Mouse (Mus musculus) left cerebral cortex, postnatal 4 days (tissue): ENCODE data around the gene Ugt1a2. TPM values are rescaled to one million over a fixed set of nuclear protein-coding genes. Genes with fewer than 3 reads are reported as not detected.
A peak's percentile ranks its signal among the peaks of the same experiment; 100 is the strongest.

Experiments used
- DNase-seq: peaks from one replicate; pipeline ENCODE4 v3.0.0-alpha.2; 2022
- intact Hi-C: fragments of 180-260 bp; cut with DNase I; formaldehyde crosslinking; loops from one replicate; pipeline ENCODE4 v1.15.1; 2025
- total RNA-seq, 2 experiments: library from RNA; stranded (reverse); gene quantifications; 2 replicates each; pipeline ENCODE4 v1.2.3; 2021

Gene Ugt1a2
- total RNA-seq, 2 experiments from 2014 or later, result 0.38 TPM; not detected in 1

DNA sequence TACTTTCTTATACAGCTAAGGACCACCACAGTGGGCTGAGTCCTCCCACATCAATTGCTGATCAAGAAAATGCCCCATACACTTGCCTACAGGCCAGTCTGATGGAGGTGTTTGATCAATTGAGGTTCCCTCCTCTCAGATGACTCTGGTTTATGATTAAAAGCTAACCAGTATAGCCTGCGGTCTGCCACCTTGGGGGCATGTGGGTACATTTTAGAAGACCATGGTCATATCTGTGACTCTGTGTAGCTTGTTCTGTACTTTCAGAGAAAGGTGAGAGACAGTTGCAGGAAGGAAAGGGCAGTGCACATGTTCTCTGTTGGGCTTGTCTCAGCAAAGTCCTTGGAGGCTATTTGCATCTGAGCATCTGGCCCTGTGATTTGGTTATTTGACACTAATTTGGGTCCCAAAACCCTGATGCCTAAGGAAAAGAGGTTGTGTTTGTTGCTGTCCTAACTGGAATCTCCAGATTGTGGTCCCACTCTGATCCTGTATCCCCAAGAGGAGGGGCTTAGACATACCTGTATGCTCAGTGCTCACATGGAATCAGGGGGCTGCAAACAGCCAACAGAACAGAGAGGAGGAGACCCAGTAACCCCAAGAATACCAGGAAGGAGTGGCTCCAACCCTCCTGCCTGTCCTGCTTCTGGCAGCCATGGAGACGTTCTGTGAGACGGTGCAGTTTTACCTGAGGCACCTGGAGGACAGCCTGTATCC, 32.4 kb downstream of the Ugt1a2 start:
- intact Hi-C loops, result no loop called here

GRCm38 (mm10) chr1:88233421-88234247, 33.2 kb downstream of the Ugt1a2 start:
- DNase-seq, result no peak

More for the DNA sequence above, 32.4 kb downstream of the Ugt1a2 start:
- DNase-seq, result no peak

DNA sequence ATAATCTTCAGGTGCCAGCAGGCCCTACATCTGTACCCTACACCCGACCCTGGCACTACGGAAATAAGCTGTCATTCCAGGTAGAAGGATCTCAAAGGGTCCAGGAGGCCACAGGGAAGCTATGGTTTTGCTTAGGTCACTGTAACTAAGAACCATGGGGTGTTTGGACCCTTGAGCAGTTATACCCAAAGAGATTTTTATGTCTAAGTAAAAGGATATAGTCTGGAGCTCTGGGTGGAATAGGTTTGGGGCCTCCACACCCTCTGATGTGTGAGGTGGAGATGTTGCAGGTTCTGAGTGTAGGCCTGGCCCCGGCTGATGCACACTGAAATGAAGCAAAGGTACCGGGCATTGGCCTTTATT, 33.8 kb downstream of the Ugt1a2 start:
- DNase-seq, result no peak
- intact Hi-C loops, result no loop called here

More at GRCm38 (mm10) chr1:88233421-88234247, 33.2 kb downstream of the Ugt1a2 start:
- intact Hi-C loops, result no loop called here

DNA sequence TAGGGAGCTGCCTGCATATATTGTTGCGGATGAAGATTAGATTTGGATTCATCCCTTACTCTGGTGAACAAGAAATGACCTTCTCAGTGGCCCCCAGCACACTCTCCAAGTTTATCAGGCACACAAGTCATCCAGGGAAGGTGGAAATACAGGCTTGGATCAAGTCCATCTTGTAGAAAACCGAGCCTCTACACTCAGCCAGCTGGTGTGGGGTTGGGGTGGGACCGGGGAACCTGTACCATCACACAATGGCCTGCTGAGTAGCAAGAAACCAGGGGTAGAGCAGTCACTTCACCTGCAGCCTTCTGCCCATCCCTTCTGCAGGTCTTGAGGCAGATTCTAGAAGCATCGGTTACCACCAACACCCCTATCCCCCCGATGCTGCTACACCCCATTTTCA, 34.2 kb downstream of the Ugt1a2 start:
- intact Hi-C loops, result no loop called here
- DNase-seq, result no peak

- intact Hi-C loops, result no loop called here
- DNase-seq, result no peak
Observed at GRCm38 (mm10) chr1:88235046-88235893, 34.9 kb downstream of the Ugt1a2 start.

DNA sequence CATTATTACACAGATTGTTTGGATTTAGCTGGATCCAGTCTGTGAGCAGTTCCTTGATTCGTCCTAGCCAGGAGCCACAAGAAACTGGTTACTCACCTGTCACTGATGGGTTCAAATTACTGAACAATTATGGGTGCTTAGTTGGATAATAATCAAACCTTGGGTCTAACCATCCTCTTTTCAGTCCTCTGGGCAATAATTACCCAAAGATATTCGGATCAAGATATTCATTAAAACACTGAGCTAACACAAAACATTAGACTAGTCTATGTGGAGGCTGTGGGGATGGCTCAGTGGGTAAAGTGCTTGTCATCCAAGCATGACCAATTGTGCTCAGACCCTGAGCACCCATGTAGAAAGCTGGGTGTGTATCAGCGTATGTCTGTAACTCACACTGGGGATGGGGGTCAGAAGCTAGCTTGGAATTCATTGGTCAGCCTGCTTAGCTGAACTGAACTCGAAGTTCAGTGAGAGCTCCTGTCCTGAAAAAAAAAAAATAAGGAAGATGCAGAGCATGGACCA, 35.6 kb downstream of the Ugt1a2 start:
- intact Hi-C loops, result no loop called here
- no peak for DNase-seq

GRCm38 (mm10) chr1:88237311-88237710, 36.9 kb downstream of the Ugt1a2 start:
- intact Hi-C loops, result no loop called here
- no peak for DNase-seq

DNA sequence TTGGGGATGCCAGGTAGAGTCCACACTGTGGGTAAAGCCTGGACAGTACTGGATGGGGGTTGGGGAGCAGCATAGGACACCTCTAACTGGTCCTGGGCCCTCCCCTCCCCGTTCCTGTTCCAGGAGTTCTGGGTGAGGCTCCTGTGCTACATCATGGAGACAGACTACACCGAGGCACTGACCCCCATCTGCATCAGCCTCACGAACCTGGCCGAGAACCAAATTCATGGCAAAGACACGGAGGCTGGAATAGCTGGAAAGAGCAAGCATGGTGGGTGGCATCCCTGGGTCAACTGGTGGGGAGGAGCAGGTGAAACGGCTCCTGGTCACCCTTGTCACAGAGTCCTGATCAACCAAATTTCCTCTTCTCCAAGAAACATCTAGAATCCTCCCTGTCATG, 38.4 kb downstream of the Ugt1a2 start:
- intact Hi-C loops, result no loop called here
- no peak for DNase-seq

GRCm38 (mm10) chr1:88240072-88240471, 39.7 kb downstream of the Ugt1a2 start:
- intact Hi-C loops, result no loop called here
- no peak for DNase-seq

- no peak for DNase-seq
- intact Hi-C loops, result no loop called here
Observed at GRCm38 (mm10) chr1:88240579-88240978, 40.2 kb downstream of the Ugt1a2 start.

GRCm38 (mm10) chr1:88243861-88244260, 43.5 kb downstream of the Ugt1a2 start:
- DNase-seq, result no peak
- intact Hi-C loops, result no loop called here

DNA sequence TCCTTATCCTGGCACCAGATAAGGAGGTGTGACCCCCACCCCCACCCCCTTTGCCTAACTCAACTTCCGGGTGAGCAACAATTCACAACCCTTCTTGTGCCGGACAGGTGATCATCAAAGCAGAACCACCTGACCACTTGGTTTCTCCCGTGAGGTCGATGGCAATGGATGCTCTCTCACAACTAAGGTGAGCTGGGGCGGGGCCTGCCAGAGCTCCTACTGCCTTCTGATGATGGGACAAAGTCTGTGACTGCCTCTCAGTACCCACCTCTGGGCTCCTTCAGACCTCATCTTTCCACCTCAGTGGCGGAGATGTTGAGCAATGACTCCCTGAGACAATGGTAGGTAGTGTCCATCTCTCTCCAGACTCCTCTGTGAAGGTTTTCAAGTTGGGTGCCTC, 45.5 kb downstream of the Ugt1a2 start:
- no peak for DNase-seq
- intact Hi-C loops, result no loop called here

DNA sequence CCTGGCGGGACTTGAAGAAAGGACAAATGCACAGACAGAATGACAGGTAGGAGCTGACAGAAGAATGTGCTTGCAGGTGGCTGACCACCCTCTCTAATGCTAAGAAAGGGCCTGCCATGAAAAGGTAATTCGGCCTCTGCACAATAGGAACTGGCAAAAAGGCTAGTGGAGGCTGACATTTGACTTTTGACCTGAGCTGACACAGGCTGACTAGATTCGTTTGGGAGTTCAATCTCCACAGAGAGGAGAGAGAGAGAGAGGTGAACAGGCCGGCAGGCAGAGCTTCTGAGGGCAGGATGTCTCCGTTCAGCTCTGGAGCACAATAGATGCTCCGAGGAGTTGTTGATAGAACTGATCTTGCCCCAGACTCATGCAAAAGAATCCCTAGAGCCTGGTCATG, 46.0 kb downstream of the Ugt1a2 start:
- DNase-seq, result no peak
- intact Hi-C loops, result no loop called here

GRCm38 (mm10) chr1:88247660-88248059, 47.3 kb downstream of the Ugt1a2 start:
- no peak for DNase-seq
- intact Hi-C loops, result no loop called here

DNA sequence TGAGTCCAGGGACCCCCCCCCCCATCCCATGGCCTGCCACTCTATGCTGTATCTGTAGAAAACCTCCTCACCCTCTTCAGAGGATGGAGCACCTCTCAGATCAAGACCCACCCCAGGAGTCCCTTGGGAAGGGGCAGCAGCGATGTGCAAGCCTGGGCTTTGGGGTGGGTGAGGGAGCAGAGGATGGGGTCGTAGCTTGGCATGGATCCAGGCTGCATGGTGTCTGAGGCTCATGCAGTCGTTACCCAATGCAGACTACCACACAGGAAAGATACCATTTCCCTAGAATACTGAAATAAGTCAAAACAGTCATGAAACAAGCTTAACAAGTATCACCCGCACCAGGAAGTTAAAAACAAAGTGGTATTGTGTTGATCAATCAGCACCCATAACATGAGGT, 48.3 kb downstream of the Ugt1a2 start:
- intact Hi-C loops, result no loop called here
- DNase-seq, result peak; percentile 45

- no peak for DNase-seq
- intact Hi-C loops, result no loop called here
Observed at GRCm38 (mm10) chr1:88249596-88249995, 49.2 kb downstream of the Ugt1a2 start.

GRCm38 (mm10) chr1:88250023-88250422, 49.6 kb downstream of the Ugt1a2 start:
- intact Hi-C loops, result no loop called here
- no peak for DNase-seq

- intact Hi-C loops, result no loop called here
- no peak for DNase-seq
Observed at GRCm38 (mm10) chr1:88253106-88253505, 52.7 kb downstream of the Ugt1a2 start.

GRCm38 (mm10) chr1:88253540-88253939, 53.1 kb downstream of the Ugt1a2 start:
- intact Hi-C loops, result no loop called here
- DNase-seq, result no peak

GRCm38 (mm10) chr1:88254793-88255465, 54.5 kb downstream of the Ugt1a2 start:
- intact Hi-C loops, result no loop called here
- peak; percentile 93 for DNase-seq
